Mouse (Mus musculus): ENCODE measurements around the gene Nectin2.
"Not testable (repeated sequence)": the region's sequence is repeated elsewhere in the genome, so short reads cannot be mapped to it uniquely, and the experiment has no call there.

Nectin2 gene

DNA sequence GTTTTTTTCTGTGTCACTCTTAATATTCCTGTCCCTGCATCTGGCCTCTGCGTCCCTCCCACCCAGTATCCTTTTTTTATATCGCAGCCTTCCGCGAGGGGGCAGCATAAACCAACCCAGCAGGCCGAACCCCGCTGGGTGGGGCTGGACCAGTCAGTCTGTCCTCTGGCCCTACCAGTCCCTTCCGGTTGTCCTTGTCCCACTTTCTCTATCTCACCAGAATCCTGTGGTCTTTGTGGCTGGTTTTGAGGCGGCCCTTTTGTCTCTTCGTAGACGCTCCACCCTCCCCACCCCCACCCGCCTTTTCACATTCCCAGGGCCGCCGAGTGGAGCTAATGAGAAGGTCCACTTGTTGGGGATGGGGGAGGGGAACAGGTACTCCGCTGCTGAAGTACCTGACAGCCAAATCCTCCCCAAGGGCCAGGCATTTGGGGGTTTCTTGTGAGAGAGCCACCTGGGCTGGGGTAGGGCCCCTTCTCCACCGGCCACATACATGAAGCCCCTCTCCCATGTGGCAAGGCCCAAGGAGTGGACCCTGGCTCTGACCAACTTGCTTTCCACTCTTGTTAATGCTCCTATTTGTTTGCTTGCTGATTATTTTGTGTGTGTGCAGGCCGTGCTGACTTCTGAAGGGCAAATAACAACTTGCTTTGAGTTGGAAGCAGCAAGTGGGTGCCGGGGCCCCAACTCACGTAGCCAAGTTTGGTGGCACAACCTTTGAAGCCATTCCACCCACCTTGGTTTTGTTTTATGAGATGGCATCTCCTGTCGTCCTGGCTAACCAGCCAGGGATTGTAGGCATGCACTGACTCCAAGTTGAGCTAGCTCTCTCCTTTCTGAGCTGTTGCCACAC is at the start of gene Nectin2:
Gene Nectin2, minus strand, starts transcription at position 267 of the 853 bp plus-strand sequence.
- DNase-seq (ENCODE audit: low read depth, low spot score) = peak; percentile 79

- DNase-seq (ENCODE audit: low read depth, low spot score) = peak; percentile 58
Measured at GRCm38 (mm10) chr7:19796697-19797588, 46.7 kb upstream of the Nectin2 start, which contains the start of gene Cblc. Gene Cblc (minus strand): TSS chr7:19796809.

- no peak for DNase-seq (ENCODE audit: low read depth, low spot score)
Measured at GRCm38 (mm10) chr7:19796254-19796653, 46.0 kb upstream of the Nectin2 start.

- no peak for DNase-seq (ENCODE audit: low read depth, low spot score)
Measured at GRCm38 (mm10) chr7:19795236-19795635, 45.0 kb upstream of the Nectin2 start.

GRCm38 (mm10) chr7:19792701-19793630 is 42.7 kb upstream of the Nectin2 start:
- peak; percentile 15 for DNase-seq (ENCODE audit: low read depth, low spot score)

GRCm38 (mm10) chr7:19791504-19791903 is 41.2 kb upstream of the Nectin2 start:
- not testable (repeated sequence) for DNase-seq (ENCODE audit: low read depth, low spot score)

DNA sequence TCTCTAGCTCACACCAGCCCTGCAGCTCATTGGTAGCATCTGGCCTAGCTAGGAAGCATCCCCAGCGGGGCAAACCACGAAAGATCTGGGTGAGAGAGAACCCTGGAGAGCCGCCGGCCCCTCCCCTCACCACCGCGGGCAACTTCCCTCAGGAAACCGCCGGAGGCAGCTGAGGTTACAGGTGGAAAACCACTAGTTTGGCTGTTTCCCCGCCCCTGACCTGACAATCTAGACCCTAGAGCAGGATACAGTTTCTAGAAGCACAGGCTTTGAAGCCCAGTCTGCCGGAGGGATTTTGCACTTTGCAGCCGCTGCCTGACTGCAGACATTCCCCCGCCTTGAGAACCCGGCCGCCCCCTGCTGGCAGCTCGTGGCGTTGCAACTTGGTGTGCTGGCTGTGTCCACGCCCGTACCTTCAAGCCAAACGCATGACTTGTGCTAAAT is 39.6 kb upstream of the Nectin2 start:
- DNase-seq (ENCODE audit: low read depth, low spot score) = peak; percentile 87

DNA sequence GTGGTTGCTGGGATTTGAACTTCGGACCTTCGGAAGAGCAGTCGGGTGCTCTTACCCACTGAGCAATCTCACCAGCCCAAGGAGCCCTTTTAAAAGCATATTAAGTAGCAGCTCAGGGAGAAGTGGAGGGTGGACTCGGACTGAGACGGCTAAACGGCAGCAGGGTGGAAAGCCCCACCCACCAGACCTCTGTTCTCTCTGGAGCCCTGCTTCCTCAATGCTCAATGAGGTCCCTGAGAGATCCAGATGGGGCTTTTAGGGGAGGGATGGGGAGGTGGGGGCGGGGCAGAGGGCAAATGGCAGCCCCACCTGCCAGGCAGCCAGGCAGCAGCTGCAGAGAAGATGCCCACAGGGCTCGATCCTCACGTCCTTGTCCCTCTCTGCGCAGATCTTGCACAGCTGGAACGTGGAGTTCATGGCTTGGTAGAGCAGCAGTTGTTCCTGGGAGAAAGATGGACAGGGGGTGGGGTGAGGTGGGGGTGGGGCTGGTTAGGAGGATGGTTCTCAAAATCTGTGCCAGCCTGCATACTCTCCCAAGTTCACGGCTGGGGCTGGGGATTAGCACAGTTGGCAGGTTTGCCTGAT is 35.7 kb upstream of the Nectin2 start:
- DNase-seq (ENCODE audit: low read depth, low spot score) = no peak

- no peak for DNase-seq (ENCODE audit: low read depth, low spot score)
Measured at GRCm38 (mm10) chr7:19784764-19785535, 34.7 kb upstream of the Nectin2 start.

DNA sequence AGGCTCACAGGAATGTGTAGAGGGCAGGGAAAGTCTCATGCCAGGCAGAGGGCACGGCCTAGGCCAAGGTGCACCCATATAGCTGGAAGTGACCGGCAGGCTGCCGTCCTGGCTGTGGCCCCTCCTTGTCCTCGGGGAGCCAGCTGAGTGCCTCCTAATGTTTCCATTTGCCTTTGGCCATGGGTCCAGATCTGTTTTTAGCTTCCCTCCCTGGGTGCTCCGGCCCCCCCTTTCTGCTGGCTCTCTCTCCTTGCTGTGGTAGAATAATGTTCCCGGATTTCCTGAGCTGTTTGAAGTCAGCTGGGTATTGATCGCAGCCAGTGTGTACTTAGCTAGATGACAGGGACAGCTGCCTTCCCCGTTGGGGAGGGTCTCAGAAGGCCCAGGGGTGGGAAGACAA is 33.3 kb upstream of the Nectin2 start:
- no peak for DNase-seq (ENCODE audit: low read depth, low spot score)

GRCm38 (mm10) chr7:19782645-19783044 is 32.4 kb upstream of the Nectin2 start:
- no peak for DNase-seq (ENCODE audit: low read depth, low spot score)

- no peak for DNase-seq (ENCODE audit: low read depth, low spot score)
Measured at GRCm38 (mm10) chr7:19781741-19782140, 31.5 kb upstream of the Nectin2 start.

- no peak for DNase-seq (ENCODE audit: low read depth, low spot score)
Measured at GRCm38 (mm10) chr7:19779903-19780302, 29.6 kb upstream of the Nectin2 start.

GRCm38 (mm10) chr7:19778645-19779044 is 28.4 kb upstream of the Nectin2 start:
- no peak for DNase-seq (ENCODE audit: low read depth, low spot score)

DNA sequence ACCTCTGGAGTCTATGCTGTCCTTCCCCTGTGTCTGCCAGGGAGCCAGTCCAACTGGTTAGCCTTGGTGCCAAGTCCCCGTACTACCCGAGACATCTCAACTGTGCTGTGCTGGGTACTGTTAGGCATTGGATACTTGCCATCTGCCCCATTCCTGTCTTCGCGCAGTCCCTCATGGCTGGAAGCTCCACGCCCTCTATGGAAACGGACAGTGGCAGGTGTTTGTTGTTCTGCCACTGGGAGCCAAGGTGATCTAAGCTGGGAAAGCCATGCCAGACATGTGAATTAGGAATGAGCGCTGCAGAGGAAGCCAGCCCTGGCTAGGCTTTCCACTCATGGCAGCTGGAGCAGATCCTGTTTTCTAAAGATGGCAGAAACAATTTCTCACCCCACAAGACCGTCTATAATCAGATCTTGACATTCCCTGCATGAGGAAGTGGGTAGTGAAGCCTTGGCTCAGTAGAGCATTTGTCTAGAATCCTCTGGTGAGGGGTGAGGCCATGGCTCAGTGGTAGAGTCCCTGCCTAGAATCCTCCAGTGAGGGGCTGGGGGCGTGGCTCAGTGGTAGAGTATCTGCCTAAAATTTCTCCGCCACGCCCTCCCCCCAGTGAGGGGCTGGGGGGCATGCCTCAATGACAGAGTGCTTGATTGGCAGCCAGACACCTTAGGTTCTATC is 26.9 kb upstream of the Nectin2 start:
- DNase-seq (ENCODE audit: low read depth, low spot score) = no peak

DNA sequence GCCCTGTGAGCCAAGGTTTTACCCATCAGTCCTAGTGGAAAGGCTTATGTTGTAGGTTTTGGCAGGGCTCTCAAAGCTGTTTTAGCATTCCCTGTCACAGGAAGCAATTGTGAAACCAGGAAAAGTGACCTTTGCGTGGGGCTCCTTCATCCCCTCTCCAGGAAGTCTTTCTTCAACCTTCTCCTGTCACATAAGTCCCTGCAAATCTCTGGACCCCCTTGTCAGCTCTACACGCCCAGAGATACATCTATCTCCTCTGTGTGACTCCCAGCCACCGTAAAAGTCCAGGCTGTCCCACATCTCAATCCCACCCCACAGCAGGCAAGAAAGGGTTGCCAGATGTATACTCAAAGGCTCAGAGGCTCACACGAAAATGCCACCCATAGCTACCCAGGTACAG is 21.4 kb upstream of the Nectin2 start:
- no peak for DNase-seq (ENCODE audit: low read depth, low spot score)

- no peak for DNase-seq (ENCODE audit: low read depth, low spot score)
Measured at GRCm38 (mm10) chr7:19770984-19771391, 20.7 kb upstream of the Nectin2 start, which contains the start of gene Bcam. Gene Bcam (minus strand): TSS chr7:19771016.

GRCm38 (mm10) chr7:19770375-19770754 is 20.1 kb upstream of the Nectin2 start:
- peak; percentile 36 for DNase-seq (ENCODE audit: low read depth, low spot score)

Data from brain, adult 2 months (tissue).